Mouse (Mus musculus) olfactory bulb, adult 2 months (tissue): ENCODE data around the gene Sh3bgrl. TPM values are rescaled to one million over a fixed set of nuclear protein-coding genes. Genes with fewer than 3 reads are reported as not detected.

Experiments used
- H3K27ac ChIP-seq: fragments of 200-500 bp; 2 replicates; pipeline ENCODE4 v1.5.1; 2012; ENCODE audit warnings: low read depth, low read length; ENCODE audit not compliant: insufficient read depth
- H3K4me1 ChIP-seq: fragments of 200-500 bp; 2 replicates; pipeline ENCODE4 v1.6.1; 2012; ENCODE audit warnings: low read length; ENCODE audit not compliant: control insufficient read depth, insufficient read depth
- H3K4me3 ChIP-seq: fragments of 200-500 bp; 2 replicates; pipeline ENCODE4 v1.5.1; 2012; ENCODE audit warnings: mild to moderate bottlenecking, low read depth, low read length, moderate library complexity; ENCODE audit not compliant: insufficient read depth
- CTCF ChIP-seq: fragments of 200-500 bp; IDR thresholded peaks from 2 replicates; pipeline ENCODE4 v1.5.1; 2012; ENCODE audit warnings: low read depth, mild to moderate bottlenecking, low read length, moderate library complexity; ENCODE audit not compliant: insufficient read depth
- POLR2A ChIP-seq: fragments of 200-500 bp; IDR thresholded peaks from 2 replicates; pipeline ENCODE4 v1.6.1; 2012; ENCODE audit warnings: mild to moderate bottlenecking, low read depth, low read length, moderate library complexity; ENCODE audit not compliant: insufficient read depth
- WGBS: fragments of 180-500 bp; shearing (Covaris S2); methylation state at CpG from one replicate; pipeline ENCODE4 v1.1.7; 2018; 5-methylcytosine and 5-hydroxymethylcytosine counted together
- polyA plus RNA-seq: library from polyadenylated mRNA; stranded (reverse); fragments of >200 nt; gene quantifications from 2 replicates; pipeline ENCODE4 v1.2.4, GENCODE M21; 2012; ENCODE audit warnings: low replicate concordance; ENCODE audit not compliant: missing spikeins, insufficient read depth, insufficient read length

Sh3bgrl gene
- polyA plus RNA-seq, 1 experiment: not detected

DNA sequence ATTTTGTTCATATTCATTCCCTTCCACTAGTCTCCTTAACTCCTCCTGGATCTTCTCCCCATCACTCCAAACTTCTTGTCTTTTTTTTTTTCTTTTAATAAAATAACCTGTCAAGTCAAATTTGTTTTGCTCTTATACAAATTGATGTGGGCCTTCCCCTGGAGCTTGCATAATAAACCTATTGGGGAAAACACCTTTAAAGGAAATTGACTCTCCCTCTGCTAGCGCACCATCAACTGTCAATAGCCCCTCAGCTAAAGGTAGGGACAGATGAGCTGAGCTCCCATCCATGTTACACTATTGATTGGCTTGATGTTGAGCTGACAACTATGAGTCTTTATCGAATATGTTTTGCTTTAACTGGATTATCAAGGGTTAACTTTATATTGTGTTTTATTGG is 5.3 kb downstream of the Sh3bgrl start:
- Histone ChIP-seq H3K4me3 (no peak overlapping the region), H3K27ac (no peak overlapping the region), H3K4me1 (no peaks in the 10 kb centered on the region)
- 86% methylated on average over 2 of the region's 2 CpGs for WGBS
- no peak for TF ChIP-seq POLR2A
- TF ChIP-seq CTCF: no peak

DNA sequence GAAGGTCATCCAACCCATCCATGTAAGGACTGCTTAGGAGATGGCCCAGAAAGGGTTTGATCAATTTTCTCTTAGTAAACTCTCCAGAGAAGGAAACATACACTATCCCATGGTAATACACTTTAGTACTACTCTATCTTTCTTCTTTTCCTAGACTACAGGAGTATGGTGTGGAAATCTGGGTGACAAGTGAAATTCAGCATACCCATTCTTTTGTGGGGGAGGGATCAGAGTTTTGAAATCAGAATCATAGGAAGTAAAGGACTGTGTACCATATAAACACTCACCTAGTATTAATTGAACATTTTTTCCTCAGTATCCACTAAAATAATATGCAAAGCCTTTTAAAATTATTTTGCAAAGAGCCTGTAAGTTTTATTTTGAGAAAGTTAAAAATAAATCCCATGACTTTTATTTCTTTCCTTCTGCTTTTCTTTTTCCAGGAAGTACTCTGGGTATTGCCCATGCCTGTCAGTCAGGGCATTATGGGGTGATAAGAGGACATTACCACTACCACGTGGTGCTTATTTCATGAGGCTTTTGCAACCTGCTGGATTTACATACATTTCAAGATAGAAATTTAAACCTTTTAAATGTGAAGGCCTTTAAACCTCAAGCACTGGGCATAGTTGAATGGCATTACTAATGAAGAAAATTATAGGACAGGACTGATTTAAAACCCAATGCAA is 13.1 kb downstream of the Sh3bgrl start:
- TF ChIP-seq POLR2A (no peak), CTCF (no peak)
- Histone ChIP-seq H3K4me1 (no peaks in the 10 kb centered on the region), H3K4me3 (no peak overlapping the region), H3K27ac (no peak overlapping the region)
- WGBS: 29% methylated on average over 1 of the region's 1 CpGs

DNA sequence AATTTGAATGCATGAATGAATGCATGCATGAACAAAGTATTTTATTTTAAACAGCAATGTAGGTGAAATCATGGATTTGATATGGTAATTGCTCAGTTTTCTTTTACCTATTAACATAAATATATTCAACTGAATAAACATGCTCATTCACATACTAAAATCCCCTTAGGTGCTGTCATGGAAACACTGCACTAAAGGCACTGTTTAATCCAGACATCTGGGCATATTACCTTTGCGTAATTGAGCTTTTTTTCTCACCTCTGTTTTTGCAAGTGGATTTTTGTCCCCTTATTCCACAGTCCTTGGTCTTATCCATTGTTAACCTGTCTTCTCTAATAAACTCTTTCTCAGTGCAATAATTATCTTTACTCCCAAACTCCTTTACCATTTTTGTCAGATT is 17.7 kb downstream of the Sh3bgrl start:
- no peak for TF ChIP-seq CTCF
- no peak for TF ChIP-seq POLR2A
- Histone ChIP-seq H3K4me3 (no peak overlapping the region), H3K4me1 (no peaks in the 10 kb centered on the region), H3K27ac (no peak overlapping the region)
- WGBS: 90% methylated on average over 1 of the region's 1 CpGs

DNA sequence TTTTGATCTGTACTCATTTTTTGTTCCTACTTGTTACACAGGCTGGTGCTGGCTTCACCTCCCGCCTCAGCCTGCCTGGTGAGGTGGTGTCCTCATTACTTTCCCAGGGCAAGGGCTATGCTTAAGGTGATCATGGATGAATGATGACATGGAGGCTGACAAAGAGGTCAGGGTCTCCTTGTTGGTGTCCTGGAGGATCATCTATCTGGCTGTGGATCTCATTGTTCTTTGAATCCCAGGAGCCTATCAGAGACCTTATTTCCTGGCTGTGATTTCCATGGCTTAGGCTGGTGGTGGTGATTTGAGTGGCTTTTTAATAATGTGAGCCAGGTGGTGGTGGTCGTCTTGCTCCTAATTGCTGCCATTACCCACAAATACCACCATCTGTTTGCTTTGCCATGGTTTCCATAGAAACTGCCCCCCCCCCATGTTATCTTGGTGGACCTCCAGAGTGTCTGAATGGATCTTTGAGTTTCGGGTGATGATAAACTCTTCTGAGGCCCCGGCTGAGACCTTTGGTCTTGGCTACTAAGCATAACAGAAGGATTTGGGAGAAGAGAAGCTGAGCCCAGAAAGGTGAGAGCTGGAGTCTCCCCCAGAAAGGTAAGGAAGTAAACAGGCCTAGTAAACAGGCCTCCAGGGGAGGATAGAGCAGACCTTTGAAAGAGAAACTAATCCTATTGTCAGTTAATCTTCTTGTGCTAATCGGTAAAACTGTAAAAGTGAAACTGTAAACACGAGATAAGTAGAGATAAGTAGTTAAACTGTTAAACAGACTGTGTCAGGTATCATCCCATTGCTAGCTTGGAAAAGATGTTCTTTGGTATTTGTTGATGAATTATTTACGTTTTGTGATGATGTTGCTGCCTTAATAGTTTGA is 18.5 kb downstream of the Sh3bgrl start:
- H3K27ac ChIP-seq: no peak overlapping the region
- H3K4me3 ChIP-seq: no peak overlapping the region
- 42% methylated on average over 7 of the region's 7 CpGs for WGBS
- TF ChIP-seq POLR2A (no peak), CTCF (no peak)
- no peaks in the 10 kb centered on the region for H3K4me1 ChIP-seq

DNA sequence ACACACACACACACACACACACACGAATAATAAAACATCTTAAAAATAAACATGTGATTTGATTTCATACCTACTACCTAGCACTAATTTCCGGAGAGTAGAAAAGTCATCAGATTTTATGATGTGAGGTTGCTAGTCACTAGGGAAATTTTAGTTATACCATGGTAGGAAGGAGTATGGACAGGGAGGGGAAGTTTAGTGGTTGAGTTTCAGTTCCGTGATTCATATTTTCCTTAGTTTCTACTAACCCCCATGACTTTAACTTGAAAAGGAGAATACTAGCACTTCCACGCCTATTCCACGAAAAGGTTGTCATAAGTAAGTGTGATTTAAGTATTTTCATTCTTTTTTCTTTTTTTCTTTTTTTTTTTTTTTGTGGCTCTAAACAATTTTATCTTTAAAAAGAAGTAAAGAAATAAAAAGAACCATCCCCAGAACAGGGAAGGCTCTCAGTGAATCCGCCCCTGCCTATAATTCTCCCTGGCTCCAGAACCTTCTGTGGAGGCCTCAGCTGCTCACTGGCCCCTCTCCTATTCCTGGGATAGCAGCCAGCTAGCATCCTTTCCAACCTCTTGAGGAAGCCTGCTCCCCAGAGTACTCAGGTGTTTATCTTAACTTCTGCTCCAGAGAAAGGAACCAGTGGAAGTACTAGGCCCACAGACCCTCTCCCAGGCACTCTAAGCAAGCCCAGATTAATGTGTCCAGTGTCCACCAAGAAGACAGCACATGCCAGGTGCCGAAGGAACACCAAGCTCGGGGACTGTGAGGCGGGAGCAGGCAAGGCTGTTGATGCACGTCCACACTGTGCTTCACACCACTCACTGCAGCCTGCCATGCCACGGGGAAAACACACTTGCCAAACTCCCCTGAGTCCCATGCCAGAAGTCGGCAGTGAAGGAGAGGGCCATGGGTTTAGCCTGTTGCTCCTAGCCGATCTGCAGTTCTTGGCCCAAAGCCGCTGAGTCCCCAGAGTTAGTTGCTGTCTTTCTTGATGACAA is 25.0 kb downstream of the Sh3bgrl start:
- Histone ChIP-seq H3K4me1 (peaks cover 5% of the 10 kb centered on the region), H3K4me3 (no peak overlapping the region), H3K27ac (no peak overlapping the region)
- TF ChIP-seq POLR2A (no peak), CTCF (no peak)
- 80% methylated on average over 14 of the region's 14 CpGs for WGBS

DNA sequence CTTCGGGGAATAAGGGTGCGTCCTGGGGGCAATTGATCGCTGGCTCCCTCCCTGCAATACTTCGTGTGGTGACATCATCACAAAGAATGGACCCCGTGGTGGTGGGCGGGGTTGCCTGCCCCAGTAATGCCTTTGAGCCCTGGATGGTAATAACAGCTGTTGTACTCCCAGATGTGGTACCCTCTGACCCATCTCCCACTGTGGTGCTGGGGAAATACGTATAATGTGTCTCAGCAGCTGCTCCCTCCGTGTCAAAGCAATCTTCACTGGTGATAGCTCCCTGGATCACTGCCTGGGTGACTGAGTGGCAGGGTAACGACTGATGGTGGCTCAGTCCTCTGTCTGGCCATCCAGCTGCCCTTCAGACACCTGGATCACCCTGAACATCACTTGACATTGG is 26.0 kb downstream of the Sh3bgrl start:
- Histone ChIP-seq H3K4me1 (peaks cover 5% of the 10 kb centered on the region), H3K4me3 (no peak overlapping the region), H3K27ac (no peak overlapping the region)
- TF ChIP-seq CTCF: no peak
- no peak for TF ChIP-seq POLR2A
- WGBS: 53% methylated on average over 9 of the region's 9 CpGs

DNA sequence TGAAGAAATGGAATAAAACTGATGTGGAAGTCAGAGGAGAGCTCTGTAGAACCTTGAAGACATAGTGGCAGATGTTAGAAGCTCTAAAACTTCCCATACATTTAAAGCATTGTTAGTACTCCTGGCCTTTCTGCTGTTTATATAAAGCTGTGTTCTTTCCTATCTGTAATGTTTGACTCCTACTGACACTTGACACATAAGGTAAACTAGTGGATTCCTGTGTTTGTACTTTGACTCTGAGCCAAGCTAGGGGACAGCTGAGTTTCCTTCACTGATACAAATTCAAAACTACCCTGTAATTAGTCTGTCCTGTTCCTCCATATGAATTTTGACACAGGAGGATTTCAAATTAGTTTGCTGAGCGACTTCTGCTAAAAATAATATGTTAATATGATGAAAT is 27.5 kb downstream of the Sh3bgrl start:
- Histone ChIP-seq H3K4me3 (no peak overlapping the region), H3K4me1 (peaks cover 5% of the 10 kb centered on the region), H3K27ac (no peak overlapping the region)
- WGBS: 43% methylated on average over 1 of the region's 1 CpGs
- TF ChIP-seq CTCF: no peak
- no peak for TF ChIP-seq POLR2A

DNA sequence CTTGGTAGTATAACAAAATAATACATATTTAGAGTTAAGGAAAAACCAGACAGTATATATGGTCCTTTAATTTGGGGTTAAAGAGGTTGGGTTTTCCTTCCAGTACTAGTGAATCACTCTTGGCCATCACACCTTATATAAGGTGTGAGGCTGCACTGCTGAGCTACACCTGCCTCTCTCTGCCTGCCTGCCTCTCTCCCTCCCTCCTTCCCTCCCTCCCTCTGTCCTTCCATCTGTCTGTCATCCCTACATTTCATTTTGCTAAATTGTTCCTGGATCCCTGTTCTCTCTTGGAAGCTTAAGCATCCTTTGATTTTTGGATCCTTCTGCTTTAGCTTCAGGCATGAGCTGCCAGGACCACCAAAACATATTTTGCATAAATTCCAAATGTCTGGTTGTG is 28.6 kb downstream of the Sh3bgrl start:
- no peak overlapping the region for H3K4me3 ChIP-seq
- TF ChIP-seq CTCF: no peak
- TF ChIP-seq POLR2A: no peak
- no peak overlapping the region for H3K27ac ChIP-seq
- H3K4me1 ChIP-seq: peaks cover 5% of the 10 kb centered on the region

DNA sequence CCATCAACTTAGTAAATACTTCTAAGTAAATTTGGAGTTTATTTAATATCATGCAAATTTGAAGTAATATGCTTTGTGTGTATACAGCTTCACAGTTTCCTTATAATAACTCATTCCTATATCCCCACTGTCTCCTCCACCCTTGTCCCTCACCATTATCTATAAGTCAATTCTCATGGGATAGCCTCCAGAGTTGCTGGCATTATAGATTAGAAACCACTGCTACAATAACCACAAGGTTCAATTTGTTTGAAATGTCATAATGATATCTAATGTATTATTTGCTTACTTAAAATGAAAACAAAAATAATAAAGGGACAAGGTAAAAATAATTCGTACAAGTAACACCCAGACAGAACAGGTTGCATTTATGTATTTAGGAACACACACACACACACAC is 31.7 kb downstream of the Sh3bgrl start:
- H3K4me3 ChIP-seq: no peak overlapping the region
- H3K4me1 ChIP-seq: peaks cover 2% of the 10 kb centered on the region; the same call in 1 of the 2 replicates
- TF ChIP-seq POLR2A (no peak), CTCF (no peak)
- no peak overlapping the region for H3K27ac ChIP-seq
- 95% methylated on average over 1 of the region's 1 CpGs for WGBS
